Mouse (Mus musculus) bone marrow, adult 2 months (tissue): ENCODE measurements at regions not wholly inside any gene's neighbourhood (a gene's known extent, or its start where the extent isn't known, plus 50 kb on each side); places are given as distances from the start of the nearest gene placed in this dataset.

Experiments used
- H3K27ac ChIP-seq: fragments of 200-500 bp; 2 replicates; pipeline ENCODE4 v1.5.1; 2012; ENCODE audit warnings: low read depth, mild to moderate bottlenecking, control low read depth, inconsistent platforms, low read length; ENCODE audit not compliant: control insufficient read depth, poor library complexity, insufficient read depth
- H3K4me1 ChIP-seq: fragments of 200-500 bp; 2 replicates; pipeline ENCODE4 v1.6.1; 2011; ENCODE audit warnings: low read length; ENCODE audit not compliant: control insufficient read depth, insufficient read depth
- H3K4me3 ChIP-seq: fragments of 200-500 bp; replicated peaks from 2 replicates; pipeline ENCODE3; 2011; ENCODE audit warnings: mild to moderate bottlenecking, low read depth, low read length, control low read depth; ENCODE audit not compliant: control insufficient read depth
- CTCF ChIP-seq: fragments of 200-500 bp; IDR thresholded peaks from 2 replicates; pipeline ENCODE4 v1.5.1; 2011; ENCODE audit warnings: low read length, control low read depth; ENCODE audit not compliant: control insufficient read depth, insufficient read depth
- POLR2A ChIP-seq: fragments of 200-500 bp; IDR thresholded peaks from 2 replicates; pipeline ENCODE4 v1.6.1; 2011; ENCODE audit warnings: low read depth, mild to moderate bottlenecking, control low read depth, low read length, borderline replicate concordance; ENCODE audit not compliant: control insufficient read depth
- WGBS: fragments of 180-500 bp; shearing (Covaris S2); methylation state at CpG from one replicate; pipeline ENCODE4 v1.1.7; 2018; 5-methylcytosine and 5-hydroxymethylcytosine counted together

DNA sequence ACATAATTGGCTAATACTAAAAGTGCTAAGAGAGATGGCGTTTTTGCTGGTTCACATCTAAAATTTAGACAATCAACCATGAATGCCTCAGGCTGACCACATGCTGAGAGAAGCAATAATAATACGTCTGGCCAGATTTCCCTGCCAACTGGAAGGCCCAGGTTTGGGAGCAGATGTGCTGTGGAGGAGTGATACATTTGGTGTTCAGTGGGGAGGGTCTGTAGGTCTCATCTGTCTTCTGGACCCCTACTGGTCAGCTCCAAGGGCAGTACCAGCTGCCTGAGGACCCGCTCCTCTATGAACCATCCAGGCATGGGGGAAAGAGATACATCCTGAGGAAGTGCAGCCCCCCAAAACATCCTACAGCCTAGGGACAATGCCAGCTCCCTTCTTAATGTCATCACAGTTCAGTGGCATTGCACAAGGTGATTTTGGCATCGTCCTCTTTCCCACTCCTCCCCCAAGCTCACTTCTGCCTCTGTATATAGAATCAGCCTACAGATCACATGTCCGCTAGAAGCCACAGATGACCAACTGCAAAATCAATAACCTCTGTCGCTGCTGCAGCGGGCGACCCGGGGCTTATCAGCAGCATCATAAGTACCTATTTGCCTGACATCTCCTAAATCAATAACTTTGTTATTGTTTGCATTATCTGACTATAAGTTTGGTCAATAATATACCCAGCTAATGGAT is 90.1 kb upstream of the Creb1 start:
- Histone ChIP-seq H3K27ac (no peak overlapping the region), H3K4me1 (peaks cover 1% of the 10 kb centered on the region; the same call in 1 of the 2 replicates), H3K4me3 (no peak overlapping the region)
- TF ChIP-seq POLR2A (no peak), CTCF (no peak)
- WGBS, result 60% methylated on average over 9 of the region's 9 CpGs

DNA sequence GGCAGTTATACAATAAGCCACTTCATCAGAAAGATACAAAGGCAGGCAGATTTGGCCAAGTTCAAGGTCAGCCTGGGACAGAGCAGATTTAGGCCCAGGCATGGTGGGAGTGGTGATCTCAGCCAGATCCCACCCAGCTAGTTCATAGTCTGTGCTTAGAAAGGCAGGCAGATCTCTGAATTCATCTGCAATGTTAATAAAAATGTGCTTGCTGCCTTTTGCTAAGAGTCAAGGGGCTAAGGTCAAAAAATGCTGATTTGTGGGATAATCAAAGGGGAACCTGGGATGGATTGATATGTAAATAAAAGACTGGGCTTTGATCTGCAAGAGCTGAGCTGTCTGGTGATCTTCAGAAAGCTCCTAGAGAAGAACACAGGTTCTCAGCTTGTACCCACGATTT is 109.2 kb upstream of the Creb1 start:
- TF ChIP-seq POLR2A (no peak), CTCF (no peak)
- WGBS, result 59% methylated on average over 1 of the region's 1 CpGs
- Histone ChIP-seq H3K4me1 (no peaks in the 10 kb centered on the region), H3K27ac (no peak overlapping the region), H3K4me3 (no peak overlapping the region)

DNA sequence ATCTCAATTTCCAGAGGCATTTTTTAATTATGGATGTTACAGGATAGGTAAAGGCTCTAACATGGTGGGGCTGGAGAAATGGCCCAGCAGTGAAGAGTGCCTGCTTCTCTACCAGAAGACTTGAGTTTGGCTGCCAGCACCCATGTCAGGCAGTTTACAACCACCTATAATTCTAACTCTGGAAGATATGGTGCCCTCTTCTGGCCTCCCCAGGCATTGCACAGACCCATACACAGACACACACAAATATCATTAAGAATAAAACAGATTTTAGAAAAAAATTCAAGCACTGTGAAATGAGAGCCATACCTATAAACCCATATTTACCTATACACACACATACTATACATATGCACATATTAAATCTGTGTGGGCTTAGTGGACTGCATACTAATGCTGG is 113.9 kb upstream of the Creb1 start:
- H3K27ac ChIP-seq, result no peak overlapping the region
- TF ChIP-seq POLR2A (no peak), CTCF (no peak)

DNA sequence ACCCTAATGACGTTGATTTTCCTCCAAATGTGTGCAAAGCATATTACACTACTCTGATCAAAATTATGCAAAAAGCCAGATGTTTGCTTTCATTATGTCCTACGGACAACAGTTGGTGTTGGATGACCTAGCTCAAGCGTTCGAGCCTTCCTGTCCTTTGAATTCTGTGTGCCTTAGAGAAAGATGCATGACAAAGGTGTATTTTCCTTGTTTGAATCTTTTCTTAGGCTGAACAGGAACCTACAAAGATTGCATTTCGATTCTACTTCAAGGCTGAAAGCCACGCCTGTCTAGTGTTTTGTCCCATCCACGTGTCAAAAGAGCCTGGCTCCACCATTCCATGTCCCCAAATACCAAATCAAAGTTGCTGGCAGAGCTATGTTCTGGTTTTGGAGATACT is 116.5 kb upstream of the Creb1 start:
- TF ChIP-seq CTCF (no peak), POLR2A (no peak)
- Histone ChIP-seq H3K4me3 (no peak overlapping the region), H3K27ac (no peak overlapping the region), H3K4me1 (no peaks in the 10 kb centered on the region)
- WGBS, result 77% methylated on average over 7 of the region's 7 CpGs

More for the DNA sequence above, 113.9 kb upstream of the Creb1 start:
- Histone ChIP-seq H3K4me1 (no peaks in the 10 kb centered on the region), H3K4me3 (no peak overlapping the region)

DNA sequence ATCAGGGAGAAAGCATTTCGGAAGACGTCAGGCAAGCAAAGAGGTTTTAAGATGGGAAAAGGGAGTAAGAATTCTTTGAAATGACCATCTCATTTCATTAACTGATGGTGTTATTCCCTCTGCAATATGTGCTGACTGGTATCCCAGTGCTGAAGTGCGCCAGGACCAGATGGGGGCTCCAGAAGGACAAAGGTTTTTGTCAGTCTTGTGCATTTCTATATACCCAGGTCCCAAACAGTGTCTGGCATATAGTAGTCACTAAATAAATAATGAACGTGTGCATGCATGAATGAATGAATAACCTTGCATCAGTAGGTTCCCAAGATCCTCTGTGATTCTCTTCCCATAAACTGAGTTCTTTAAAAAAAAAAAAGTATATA is 119.3 kb upstream of the Creb1 start:
- Histone ChIP-seq H3K4me1 (no peaks in the 10 kb centered on the region), H3K27ac (no peak overlapping the region), H3K4me3 (no peak overlapping the region)
- WGBS, result 79% methylated on average over 4 of the region's 4 CpGs
- TF ChIP-seq POLR2A (no peak), CTCF (no peak)

DNA sequence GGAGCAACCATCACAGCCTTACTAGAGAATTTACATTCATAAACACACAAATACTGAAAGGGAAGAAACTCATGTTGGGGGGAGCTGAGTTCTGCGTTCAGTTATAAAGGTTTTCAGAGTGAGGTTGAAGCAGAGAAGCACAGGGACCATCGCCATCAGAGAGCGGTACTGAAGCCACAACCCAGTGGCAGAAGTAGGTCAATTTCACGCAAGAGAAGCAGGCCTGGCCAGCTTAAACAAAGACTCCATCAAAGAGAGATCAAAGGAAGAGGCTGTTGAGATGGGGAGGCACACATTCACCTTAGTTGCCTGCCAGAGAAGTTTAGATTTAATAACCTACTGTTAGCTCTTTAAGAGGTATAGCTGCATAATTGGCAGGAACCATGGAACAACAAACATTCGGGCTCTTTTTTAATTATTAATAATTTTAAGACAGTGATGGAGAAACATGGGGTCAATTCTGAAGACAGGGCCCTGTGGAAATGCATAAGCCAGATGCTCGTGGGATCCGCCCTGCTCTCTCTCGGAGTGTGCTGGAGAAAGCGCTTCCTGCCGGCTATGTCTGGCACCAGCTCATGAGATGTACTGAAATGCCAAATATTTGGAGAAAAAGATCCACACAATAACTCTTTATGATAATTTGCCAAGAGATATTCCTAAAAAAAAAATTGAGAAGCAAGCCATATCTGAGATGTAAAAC is 119.8 kb upstream of the Creb1 start:
- TF ChIP-seq POLR2A (no peak), CTCF (no peak)
- H3K4me1 ChIP-seq, result no peaks in the 10 kb centered on the region
- no peak overlapping the region for H3K27ac ChIP-seq
- H3K4me3 ChIP-seq, result no peak overlapping the region
- 84% methylated on average over 10 of the region's 10 CpGs for WGBS

DNA sequence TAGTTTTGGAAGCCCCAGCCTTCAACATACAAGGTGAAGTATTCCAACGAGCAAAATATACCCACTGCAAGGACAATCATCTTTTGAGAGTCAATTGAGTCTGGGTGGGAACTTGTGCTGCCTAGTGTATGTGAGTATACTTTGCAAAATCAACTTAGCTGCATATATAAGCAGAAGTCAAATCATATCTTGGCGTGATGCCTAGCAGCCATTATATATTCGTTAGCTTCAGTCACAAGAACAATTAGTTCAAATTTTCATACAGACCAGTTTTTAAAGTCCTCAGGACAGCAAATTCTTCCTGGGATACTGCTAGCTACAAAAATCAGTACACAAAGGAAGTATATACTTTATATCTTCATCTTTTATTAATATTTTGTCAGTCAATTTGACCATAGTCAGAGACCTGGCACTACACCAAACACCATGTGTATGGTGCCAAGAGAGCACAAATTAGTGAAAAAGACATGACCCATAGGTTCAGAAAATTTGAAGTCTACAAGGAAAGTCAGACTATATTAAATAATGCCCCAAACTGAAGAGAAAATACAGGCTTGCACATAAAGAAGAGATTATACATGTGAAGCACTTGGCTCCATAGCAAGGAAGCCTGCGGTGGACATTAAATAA is 120.5 kb upstream of the Creb1 start:
- no peak overlapping the region for H3K27ac ChIP-seq
- 85% methylated on average over 4 of the region's 4 CpGs for WGBS
- no peaks in the 10 kb centered on the region for H3K4me1 ChIP-seq
- TF ChIP-seq CTCF (no peak), POLR2A (no peak)
- H3K4me3 ChIP-seq, result no peak overlapping the region

DNA sequence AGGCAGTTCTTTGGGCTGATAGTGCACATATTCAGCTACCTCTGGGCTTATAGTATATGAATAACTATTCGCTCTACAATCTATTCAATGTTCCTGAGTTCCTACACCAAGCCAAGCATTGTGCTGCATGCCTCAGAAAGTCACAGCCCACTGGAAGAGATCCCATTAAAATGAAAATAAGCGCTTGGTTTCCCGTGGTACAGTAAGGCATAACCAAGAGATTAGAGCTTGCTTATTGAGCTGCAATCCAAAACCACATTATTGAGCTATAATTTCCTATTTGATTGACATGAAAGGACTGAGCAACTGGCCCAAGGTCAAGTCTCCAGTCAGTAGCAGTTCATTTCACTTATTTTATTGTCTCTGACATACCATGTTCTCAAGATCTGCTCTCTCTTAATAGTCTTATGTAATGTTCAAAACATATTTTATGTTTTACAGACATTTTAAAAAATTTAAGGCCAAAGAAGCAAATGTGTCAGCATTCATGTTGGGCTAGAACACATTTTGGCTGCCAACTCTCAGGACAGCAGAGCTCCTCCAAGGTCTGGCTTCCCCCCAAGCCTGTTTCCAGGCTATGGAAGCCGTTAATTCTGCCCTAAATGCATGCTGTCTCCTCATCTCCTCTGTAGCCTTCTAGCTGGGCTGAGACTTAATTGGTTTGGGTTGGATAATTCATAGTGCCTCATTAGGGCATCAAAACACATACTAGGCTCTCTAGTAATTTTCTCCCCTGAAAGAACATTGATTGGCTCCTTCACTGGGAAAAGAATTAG is 123.5 kb upstream of the Creb1 start:
- TF ChIP-seq CTCF (no peak), POLR2A (no peak)
- Histone ChIP-seq H3K4me3 (no peak overlapping the region), H3K4me1 (no peaks in the 10 kb centered on the region), H3K27ac (no peak overlapping the region)
- WGBS, result 73% methylated on average over 4 of the region's 4 CpGs
